Mouse (Mus musculus): ENCODE data around the gene Ehbp1l1.
"Not testable (repeated sequence)": the region's sequence is repeated elsewhere in the genome, so short reads cannot be mapped to it uniquely, and the experiment has no call there.

Ehbp1l1 gene

GRCm38 (mm10) chr19:5710068-5710467 is 16.0 kb downstream of the Ehbp1l1 start:
- no peak for DNase-seq (ENCODE audit: low read depth, low spot score)

DNA sequence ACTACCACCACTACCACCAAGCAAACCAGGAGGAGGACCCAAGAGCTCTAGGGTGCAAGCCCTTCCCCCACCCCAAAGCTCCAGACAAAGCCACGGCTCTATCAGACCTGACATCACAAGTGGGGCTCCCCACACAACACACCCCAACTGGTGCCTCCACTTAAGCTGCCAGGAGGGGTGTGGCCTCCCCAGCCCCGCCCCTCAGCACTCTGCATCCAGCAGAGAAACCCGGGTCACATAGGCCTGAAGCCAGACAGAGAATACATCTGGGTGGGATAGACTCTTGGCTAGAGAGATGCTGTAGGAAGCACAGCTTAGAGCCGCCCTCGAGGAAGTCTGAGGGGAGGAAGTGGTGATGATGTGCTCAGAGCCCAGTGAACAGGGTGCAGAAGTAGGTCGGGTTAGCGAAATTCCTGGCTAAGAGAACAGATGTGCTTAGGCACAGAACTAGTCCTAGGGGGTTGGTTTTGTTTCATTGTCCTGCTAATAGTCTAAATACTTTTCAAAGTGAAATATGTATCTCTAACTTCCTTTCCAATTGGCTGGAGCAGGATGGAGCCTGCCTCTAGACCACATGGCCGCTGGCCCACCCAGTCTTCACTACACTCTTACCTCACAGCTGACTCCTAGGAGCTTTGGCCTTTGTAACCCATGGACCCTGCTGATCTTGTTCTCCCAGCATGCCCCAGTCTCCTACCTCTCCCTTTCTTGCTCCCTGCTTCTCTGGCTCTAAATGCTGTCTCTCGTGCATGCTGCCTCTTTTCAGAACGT is 21.1 kb downstream of the Ehbp1l1 start:
- no peak for DNase-seq (ENCODE audit: low read depth, low spot score)

DNA sequence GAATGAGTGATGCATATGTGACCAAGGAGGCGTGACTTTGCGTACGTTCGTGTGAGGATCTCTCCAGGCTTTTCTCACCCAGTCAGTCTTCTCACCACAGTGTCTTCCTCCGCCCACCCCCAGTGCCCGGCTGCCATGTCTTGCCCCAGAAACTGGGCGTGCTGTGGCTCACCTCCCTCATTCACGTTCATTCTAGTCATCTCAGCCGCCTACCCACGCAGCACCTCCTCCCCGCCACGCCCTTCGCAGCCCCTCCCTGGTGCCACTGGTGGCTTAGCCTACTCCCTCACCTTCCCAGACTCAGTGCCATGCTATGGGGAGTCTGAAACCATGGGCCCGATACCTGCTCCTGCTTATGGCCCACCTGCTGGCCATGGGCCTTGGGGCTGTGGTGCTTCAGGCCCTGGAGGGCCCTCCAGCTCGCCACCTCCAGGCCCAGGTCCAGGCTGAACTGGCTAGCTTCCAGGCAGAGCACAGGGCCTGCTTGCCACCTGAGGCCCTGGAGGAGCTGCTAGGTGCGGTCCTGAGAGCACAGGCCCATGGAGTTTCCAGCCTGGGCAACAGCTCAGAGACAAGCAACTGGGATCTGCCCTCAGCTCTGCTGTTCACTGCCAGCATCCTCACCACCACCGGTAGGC is 21.8 kb downstream of the Ehbp1l1 start, which contains the start of gene Kcnk7:
Gene Kcnk7, plus strand, starts transcription at position 205 of the 638 bp plus-strand sequence.
- no peak for DNase-seq (ENCODE audit: low read depth, low spot score)

- DNase-seq (ENCODE audit: low read depth, low spot score) = no peak
Observed at GRCm38 (mm10) chr19:5695849-5696462, 30.2 kb downstream of the Ehbp1l1 start.

GRCm38 (mm10) chr19:5693801-5694200 is 32.3 kb downstream of the Ehbp1l1 start:
- DNase-seq (ENCODE audit: low read depth, low spot score) = no peak

GRCm38 (mm10) chr19:5692913-5693396 is 33.2 kb downstream of the Ehbp1l1 start:
- no peak for DNase-seq (ENCODE audit: low read depth, low spot score)

DNA sequence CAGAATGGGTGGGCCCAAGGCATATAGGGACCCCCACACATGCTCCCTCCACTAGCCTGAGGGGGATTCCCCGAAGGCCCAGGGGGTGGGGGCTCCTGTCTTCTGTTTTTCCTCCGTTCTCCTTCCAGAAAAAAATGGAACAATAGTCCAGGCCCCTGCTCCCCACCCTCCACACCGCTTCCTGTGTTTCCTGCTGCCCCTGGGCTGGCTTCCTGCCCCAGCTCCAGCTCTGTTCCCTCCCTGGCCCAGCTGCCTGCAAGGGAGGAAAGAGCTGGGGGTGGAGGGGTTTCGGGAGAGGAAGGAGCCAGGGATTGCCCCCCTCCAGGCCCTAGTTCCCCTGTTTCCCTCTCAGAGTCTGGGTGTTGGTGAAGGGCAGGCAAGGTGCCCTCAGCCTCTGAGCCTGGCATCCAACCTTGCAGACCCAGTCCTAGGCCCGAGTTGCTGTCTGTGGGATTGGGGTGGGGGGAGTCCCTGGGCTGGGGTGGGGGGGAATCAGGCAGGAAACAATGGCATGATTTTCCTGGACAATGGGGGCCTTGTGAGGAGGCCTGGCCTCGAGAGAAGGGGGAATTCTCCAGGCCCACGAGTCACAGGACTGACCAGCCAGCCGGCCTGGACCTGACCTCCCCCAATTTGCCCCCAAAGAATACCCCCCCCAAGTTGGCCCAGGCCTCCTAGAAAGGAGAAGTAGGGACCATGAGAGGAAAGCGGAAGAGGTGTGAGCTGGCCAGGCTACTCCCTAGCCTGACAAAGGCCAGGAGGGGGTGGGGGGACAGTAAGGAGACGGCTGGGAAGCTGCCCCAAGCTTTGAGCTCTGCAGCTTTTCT is 33.8 kb downstream of the Ehbp1l1 start:
- DNase-seq (ENCODE audit: low read depth, low spot score) = no peak

- DNase-seq (ENCODE audit: low read depth, low spot score) = no peak
Observed at GRCm38 (mm10) chr19:5691601-5692000, 34.5 kb downstream of the Ehbp1l1 start.

DNA sequence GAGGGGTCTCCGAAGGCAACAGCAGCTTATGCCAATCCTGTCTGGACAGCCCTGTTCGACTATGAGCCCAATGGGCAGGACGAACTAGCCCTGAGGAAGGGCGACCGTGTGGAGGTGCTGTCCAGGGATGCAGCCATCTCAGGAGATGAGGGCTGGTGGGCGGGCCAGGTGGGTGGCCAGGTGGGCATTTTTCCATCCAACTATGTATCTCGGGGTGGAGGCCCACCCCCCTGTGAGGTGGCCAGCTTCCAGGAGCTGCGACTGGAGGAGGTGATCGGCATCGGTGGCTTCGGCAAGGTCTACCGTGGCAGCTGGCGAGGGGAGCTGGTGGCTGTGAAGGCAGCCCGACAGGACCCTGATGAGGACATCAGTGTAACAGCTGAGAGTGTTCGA is 35.8 kb downstream of the Ehbp1l1 start:
- no peak for DNase-seq (ENCODE audit: low read depth, low spot score)

DNA sequence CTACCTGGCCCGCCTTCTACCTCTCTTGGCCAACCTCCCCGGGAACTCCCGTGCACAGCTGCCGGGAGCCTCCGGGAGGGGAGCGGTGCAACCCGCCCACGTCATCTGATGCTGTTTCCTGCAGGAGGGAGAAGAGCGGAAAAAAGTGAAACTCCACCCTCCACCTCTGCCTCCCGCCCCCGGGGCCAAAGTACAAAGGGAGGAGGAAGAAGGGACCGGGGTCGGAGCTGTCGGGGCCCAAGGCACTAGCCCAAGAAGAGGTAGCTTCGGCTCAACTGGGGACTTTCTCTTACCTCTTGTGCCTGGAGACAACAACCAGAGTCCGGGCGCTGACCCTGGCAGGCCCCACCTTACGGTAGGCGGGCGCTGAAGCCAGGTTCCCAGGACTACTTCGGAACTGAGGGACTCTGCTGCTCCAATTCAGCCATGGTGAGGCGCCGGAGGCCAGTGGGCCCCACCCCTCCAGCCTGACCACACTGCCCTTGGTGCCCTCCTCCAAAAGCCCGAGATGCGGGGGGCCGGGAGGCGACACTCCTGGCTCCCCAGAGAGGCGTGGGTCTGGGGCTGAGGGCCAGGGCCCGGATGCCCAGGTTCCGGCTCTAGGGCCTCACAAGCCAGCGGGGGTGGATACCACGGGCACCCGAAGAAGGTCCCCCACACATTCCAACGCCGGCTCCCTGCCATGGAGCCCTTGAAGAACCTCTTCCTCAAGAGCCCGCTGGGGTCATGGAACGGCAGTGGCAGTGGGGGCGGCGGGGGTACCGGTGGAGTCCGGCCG is 36.4 kb downstream of the Ehbp1l1 start:
- peak; percentile 27 for DNase-seq (ENCODE audit: low read depth, low spot score)

GRCm38 (mm10) chr19:5689088-5689428 is 37.1 kb downstream of the Ehbp1l1 start:
- no peak for DNase-seq (ENCODE audit: low read depth, low spot score)

- peak; percentile 95 for DNase-seq (ENCODE audit: low read depth, low spot score)
Observed at GRCm38 (mm10) chr19:5688200-5689087, 37.7 kb downstream of the Ehbp1l1 start, which contains the start of the genes Map3k11 and Pcnx3. Gene Map3k11 (plus strand): TSS chr19:5688742. Gene Pcnx3 (minus strand): TSS chr19:5688908.

- no peak for DNase-seq (ENCODE audit: low read depth, low spot score)
Observed at GRCm38 (mm10) chr19:5687738-5688137, 38.4 kb downstream of the Ehbp1l1 start.

GRCm38 (mm10) chr19:5686954-5687353 is 39.2 kb downstream of the Ehbp1l1 start:
- DNase-seq (ENCODE audit: low read depth, low spot score) = not testable (repeated sequence)

DNA sequence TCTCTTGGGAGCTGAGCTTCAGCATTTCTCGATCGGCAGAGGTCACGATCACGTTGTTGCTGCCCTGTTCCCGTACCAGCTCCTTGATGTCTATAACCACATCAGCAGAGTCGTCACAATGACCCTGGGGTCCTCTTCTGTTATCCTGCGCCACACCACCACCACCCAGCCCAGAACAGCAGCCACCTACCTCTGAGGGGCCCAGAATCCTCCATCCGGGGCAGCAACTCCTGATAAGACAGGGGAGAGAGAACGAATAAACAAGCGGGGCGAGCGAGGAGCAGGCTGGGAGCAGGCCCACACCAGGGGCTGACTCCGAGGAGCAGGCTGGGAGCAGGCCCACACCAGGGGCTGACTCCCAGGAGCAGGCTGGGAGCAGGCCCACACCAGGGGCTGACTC is 39.7 kb downstream of the Ehbp1l1 start:
- DNase-seq (ENCODE audit: low read depth, low spot score) = no peak

DNA sequence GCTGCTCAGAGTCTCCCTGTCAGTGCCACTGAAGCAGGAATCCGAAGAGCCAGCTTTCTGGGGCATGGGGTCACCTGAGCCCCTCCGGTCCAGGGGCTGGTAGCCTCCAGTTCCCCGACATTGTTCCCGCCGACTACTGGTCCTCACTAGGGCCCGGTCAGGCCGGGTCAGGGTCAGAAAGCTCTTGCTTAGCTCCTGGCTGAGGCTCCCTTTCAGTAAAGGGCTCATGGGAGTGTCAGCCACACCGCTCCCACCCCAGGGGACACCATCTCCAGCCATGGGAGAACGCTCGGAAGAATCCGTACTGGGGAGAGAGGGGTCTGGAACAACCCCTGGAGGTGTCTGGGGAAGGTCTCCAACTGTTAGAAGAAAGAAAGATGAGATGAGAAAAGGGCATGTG is 40.3 kb downstream of the Ehbp1l1 start:
- no peak for DNase-seq (ENCODE audit: low read depth, low spot score)

GRCm38 (mm10) chr19:5685431-5685830 is 40.7 kb downstream of the Ehbp1l1 start:
- DNase-seq (ENCODE audit: low read depth, low spot score) = no peak

DNA sequence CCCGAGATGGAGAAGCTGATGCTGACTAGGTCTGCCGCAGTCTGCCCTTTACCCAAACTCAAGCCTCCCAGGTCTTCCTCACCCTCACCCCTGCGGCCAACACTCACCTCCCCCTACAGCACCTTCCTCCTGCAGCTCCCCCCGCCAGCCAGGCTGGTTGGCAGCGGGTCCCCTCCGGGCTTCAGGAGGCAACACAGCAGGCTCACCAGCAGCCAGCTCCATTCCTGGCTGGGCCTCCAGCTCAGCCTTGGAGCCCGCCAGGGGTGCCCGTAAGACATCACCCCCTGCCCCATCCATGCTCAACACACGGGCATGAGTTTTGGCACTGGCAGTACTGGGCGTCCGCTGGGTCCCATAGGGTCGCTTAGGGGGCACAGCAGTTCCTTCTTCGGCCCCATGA is 41.1 kb downstream of the Ehbp1l1 start:
- DNase-seq (ENCODE audit: low read depth, low spot score) = no peak

DNA sequence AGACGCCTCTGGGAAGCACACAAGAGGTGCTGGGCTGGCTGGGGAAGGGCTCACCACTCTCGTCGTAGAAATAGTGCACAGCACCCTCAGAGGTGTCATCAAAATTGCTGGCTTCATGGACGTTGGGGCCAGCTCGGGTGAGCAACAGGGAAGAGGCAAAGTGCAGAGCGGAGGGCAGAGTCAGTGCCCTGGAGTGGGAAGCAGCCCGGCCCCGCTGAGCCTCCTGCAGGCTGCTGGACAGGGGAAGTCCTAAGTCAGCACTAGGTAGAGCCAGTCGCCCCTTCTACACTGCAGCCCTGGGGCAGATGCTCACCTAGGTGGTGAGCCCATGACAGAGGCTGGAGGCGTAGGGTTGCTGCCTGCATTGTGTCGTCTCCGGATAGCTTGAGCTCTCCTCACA is 41.9 kb downstream of the Ehbp1l1 start:
- DNase-seq (ENCODE audit: low read depth, low spot score) = no peak

DNA sequence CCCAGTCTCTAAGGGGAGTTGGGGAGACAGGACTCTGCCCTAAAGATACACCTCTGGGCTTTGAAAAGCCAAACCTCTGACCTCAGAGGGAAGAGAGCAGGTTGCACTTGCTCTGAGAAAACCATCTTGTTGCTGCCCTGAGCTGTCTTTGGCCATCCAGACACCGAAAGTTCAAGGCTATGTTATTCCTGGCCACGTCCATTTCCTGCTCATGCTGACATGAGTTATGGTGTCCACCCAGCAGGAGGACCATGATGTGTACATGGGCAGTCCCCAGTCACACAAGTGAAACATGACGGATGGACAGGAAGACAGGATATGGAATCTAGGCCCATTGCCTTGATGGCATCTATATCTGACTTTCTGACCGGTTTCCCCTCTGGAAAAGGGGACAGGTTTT is 45.7 kb downstream of the Ehbp1l1 start:
- DNase-seq (ENCODE audit: low read depth, low spot score) = no peak

Measured in retina, postnatal 7 days (tissue).